Mouse (Mus musculus) macrophage (primary cell): Measurements from ENCODE around the gene Defa32. TPM values are rescaled to one million over a fixed set of nuclear protein-coding genes. Genes with fewer than 3 reads are reported as not detected.
"Not testable (repeated sequence)": the region's sequence is repeated elsewhere in the genome, so short reads cannot be mapped to it uniquely, and the experiment has no call there.

Experiments used
- H3K27ac ChIP-seq: fragments of 350-480 bp; formaldehyde crosslinking; 2 replicates; pipeline ENCODE4 v1.9.0; 2021
- H3K36me3 ChIP-seq: fragments of 350-480 bp; formaldehyde crosslinking; 2 replicates; pipeline ENCODE4 v1.9.0; 2021; ENCODE audit errors: inconsistent target
- H3K4me3 ChIP-seq: fragments of 350-480 bp; formaldehyde crosslinking; 2 replicates; pipeline ENCODE4 v1.9.0; 2021; ENCODE audit errors: inconsistent target
- H3K79me2 ChIP-seq: fragments of 350-480 bp; formaldehyde crosslinking; 2 replicates; pipeline ENCODE4 v1.9.0; 2021; ENCODE audit errors: inconsistent target
- WGBS: methylation state at CpG from one replicate; pipeline ENCODE4 v1.1.7; 2026; ENCODE audit warnings: inconsistent platforms; ENCODE audit not compliant: missing documents; 5-methylcytosine and 5-hydroxymethylcytosine counted together
- polyA plus RNA-seq: library from polyadenylated mRNA; stranded (reverse); fragments of 250-400 nt; gene quantifications from 3 replicates; pipeline ENCODE4 v1.2.4, GENCODE M21; 2018; ENCODE audit warnings: inconsistent platforms
- total RNA-seq, 78 experiments: library from RNA; depleted of rRNA; stranded (reverse); fragments of 250-400 nt; gene quantifications; 1 replicate in 9 of 78; 2 replicates in 24 of 78; 3 replicates in 43 of 78; 4 replicates in 2 of 78; pipeline ENCODE4 v1.2.4; 2018; ENCODE audit warnings: inconsistent platforms in 56 of 78

Gene Defa32
- not detected for total RNA-seq (2018; cell fraction: chromatin; rRNA removed)
- total RNA-seq (2018; cell fraction: cytosol; rRNA removed) = not detected
- not detected for total RNA-seq (2018; cell fraction: nucleus; rRNA removed)
- polyA plus RNA-seq = not detected in 3 replicates

GRCm38 (mm10) chr8:21528732-21529131, at the start of gene Defa32:
Defa32 (plus strand) TSS chr8:21529032.
- H3K27ac ChIP-seq, H3K4me3 ChIP-seq, H3K36me3 ChIP-seq, H3K79me2 ChIP-seq: not testable (repeated sequence)
- WGBS = no CpG with 5 or more reads among the region's 2 CpGs

GRCm38 (mm10) chr8:21508958-21509357, 19.9 kb upstream of the Defa32 start, which contains the start of gene Defa20:
Defa20 (plus strand) TSS chr8:21509258.
- not testable (repeated sequence) for H3K4me3 ChIP-seq, H3K36me3 ChIP-seq, H3K27ac ChIP-seq, H3K79me2 ChIP-seq
- no CpG with 5 or more reads among the region's 2 CpGs for WGBS

DNA sequence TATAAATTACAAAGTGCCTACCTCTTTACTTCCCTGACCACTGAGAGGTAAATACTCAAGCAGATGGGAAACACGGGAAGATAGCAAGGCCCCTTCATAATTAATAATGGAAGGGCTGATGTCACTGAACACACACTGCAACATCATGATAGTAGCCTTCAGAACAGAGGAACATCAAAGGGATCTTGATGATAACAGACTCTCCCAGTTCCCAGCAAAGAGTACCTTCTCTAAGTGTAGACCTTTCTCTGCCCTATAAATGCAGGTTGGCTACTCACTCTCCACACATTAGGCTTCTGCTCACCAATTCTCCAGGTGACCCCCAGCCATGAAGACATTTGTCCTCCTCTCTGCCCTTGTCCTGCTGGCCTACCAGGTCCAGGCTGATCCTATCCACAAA, 36.3 kb downstream of the Defa32 start, which contains the start of gene Defa37:
Gene Defa37 (plus strand): TSS at position 301 of the 400 bp plus-strand sequence.
- not testable (repeated sequence) for H3K36me3 ChIP-seq, H3K27ac ChIP-seq, H3K79me2 ChIP-seq, H3K4me3 ChIP-seq
- no CpG with 5 or more reads among the region's 1 CpGs for WGBS

Other genes with a start within 250 kb of the Defa32 start
- not detected in 3 replicates for gene Defa27, start 213.5 kb upstream of the Defa32 start, polyA plus RNA-seq
- not detected in 3 replicates for gene Defa29, start 202.0 kb upstream of the Defa32 start, polyA plus RNA-seq
- gene Defa2, start 150.5 kb upstream of the Defa32 start, polyA plus RNA-seq = not detected in 3 replicates
- not detected in 3 replicates for gene Defa33, start 137.2 kb upstream of the Defa32 start, polyA plus RNA-seq
- not detected in 3 replicates for gene Defa36, start 101.6 kb upstream of the Defa32 start, polyA plus RNA-seq
- not detected in 3 replicates for gene Gm7849, start 72.5 kb upstream of the Defa32 start, polyA plus RNA-seq
- gene Defa20, start 19.8 kb upstream of the Defa32 start, polyA plus RNA-seq = not detected in 3 replicates
- gene Defa37, start 36.4 kb downstream of the Defa32 start, polyA plus RNA-seq = not detected in 3 replicates
- gene Defa28, start 54.0 kb downstream of the Defa32 start, polyA plus RNA-seq = not detected in 3 replicates
- not detected in 3 replicates for gene Gm7861, start 65.5 kb downstream of the Defa32 start, polyA plus RNA-seq
- not detected in 3 replicates for gene Defa26, start 89.2 kb downstream of the Defa32 start, polyA plus RNA-seq
- gene Defa17, start 126.7 kb downstream of the Defa32 start, polyA plus RNA-seq = not detected in 3 replicates
- not detected in 3 replicates for gene Defa34, start 136.8 kb downstream of the Defa32 start, polyA plus RNA-seq
- not detected in 3 replicates for gene AY761184, start 174.6 kb downstream of the Defa32 start, polyA plus RNA-seq
- gene Defa24, start 205.5 kb downstream of the Defa32 start, polyA plus RNA-seq = not detected in 3 replicates